Mouse (Mus musculus): Measurements from ENCODE around the gene Psen2. TPM values are rescaled to one million over a fixed set of nuclear protein-coding genes. Genes with fewer than 3 reads are reported as not detected.

The Psen2 gene
- polyA plus RNA-seq, 1 experiment from 2014 or later: 19.2 TPM

DNA sequence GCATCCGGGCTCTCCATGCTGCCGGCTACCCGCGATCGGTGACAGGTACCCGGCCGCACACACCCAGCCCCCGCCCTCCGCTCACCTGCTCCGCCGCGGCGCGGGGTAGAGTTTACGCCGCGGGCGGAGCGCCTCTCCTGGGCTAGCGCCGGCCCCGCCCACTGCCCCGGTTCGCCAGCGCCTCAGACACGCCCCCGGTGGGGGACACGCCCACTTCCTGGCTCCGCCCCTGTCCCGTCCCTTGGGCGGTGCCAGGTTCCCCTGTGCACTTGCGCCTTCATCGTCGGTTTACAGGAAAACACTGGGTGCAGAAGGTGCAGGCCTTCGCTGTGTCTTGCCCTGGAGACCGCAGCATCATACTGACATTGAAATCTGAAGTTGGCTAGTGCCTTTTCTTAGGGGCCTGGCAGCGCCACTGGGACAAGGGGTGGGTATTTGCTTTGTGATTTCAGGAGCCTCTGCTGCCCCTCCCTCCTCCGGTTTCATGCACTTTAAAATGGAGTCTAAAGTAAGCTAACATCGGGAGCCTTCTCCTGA is 7.0 kb downstream of the Psen2 start:
- H3K9me3 ChIP-seq: no peaks in the 10 kb centered on the region
- H3K36me3 ChIP-seq: no peaks in the 10 kb centered on the region
- peak overlapping the region; percentile 76 for H3K4me3 ChIP-seq (replicated peaks)
- under 1% methylated on average over 38 of the region's 39 CpGs for WGBS
- no peaks in the 10 kb centered on the region for H3K27me3 ChIP-seq (replicated peaks)
- peak overlapping the region; percentile 85 for H3K27ac ChIP-seq
- peak; percentile 94 for ATAC-seq (ENCODE audit: insufficient read depth, low FRiP score, low read depth)
- H3K4me1 ChIP-seq: 0 out of 2 replicates have a peak, but pooled peaks cover 10% of the 10 kb centered on the region
- peak overlapping the region; percentile 95 for H3K4me2 ChIP-seq
- peak overlapping the region; percentile 70 for H3K9ac ChIP-seq

DNA sequence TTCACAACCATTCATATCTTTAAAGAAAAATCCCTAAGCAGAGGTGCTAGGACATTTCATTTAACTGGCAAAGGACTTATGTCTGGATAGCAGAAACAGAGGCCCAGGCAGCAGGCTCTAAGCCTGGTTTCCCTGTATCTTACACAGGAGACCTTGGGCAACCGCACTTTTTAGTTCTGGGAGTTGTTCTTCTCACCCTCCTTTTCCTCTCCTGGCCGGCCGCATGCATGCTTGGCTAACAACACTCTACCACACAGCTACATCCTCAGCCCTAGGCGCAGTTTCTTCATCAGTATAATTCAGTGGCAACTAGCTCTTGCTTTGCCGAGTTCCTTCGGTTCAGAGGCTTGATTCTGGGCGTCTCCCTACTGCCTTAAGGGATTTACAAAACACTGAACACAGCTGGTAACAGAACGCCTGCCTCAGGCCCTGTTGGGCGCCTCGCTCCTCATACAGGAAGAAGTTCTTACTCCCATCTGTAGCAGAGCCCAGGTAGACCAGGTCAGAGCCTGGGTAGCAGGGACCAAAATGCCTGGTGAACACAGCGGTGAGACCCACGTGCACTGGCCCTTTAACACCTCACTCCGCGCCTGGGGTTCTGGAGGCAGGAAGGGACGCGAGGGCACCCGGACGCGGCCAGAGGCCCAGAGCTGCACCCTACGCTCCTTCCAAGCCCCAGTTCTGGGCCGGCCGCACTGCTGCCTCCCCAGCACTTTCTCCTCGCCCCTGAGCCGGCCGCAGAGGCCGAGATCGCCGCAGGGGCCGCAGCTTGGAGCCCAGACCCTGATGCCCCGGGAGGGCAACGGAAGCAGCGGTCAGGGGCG is 7.7 kb downstream of the Psen2 start:
- peak; percentile 62; the same call in 1 of the 2 replicates for ATAC-seq (ENCODE audit: insufficient read depth, low FRiP score, low read depth)
- peak overlapping the region; percentile 95 for H3K4me2 ChIP-seq

DNA sequence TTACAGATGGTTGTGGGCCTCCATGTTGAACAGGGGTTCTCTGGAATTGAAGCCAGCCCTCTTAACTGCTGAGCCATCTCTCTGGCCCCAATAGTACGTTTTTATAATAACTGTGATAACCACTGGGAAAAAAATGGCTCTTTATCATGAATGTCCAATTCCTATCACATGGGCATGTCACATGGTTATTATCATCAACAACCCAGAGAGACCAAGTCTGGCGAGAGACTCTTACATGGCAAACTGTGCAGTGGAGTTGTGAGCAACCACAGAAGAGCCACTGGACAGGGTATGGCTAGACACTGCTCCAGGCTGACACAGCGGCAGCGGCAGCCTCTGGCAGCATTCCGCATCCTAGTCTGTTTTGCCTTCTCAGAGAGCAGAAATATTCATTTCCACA is 8.9 kb downstream of the Psen2 start:
- Histone ChIP-seq H3K36me3 (no peaks in the 10 kb centered on the region), H3K4me2 (no peak overlapping the region), H3K27ac (no peak overlapping the region), H3K9me3 (no peaks in the 10 kb centered on the region), H3K4me3 (replicated peaks) (no peak overlapping the region), H3K9ac (no peak overlapping the region), H3K4me1 (0 out of 2 replicates have a peak, but pooled peaks cover 10% of the 10 kb centered on the region), H3K27me3 (replicated peaks) (no peaks in the 10 kb centered on the region)
- no peak for ATAC-seq (ENCODE audit: insufficient read depth, low FRiP score, low read depth)
- 85% methylated on average over 5 of the region's 5 CpGs for WGBS

More for the DNA sequence above, 7.7 kb downstream of the Psen2 start:
- WGBS: 2% methylated on average over 33 of the region's 33 CpGs
- Histone ChIP-seq H3K36me3 (no peaks in the 10 kb centered on the region), H3K27ac (peak overlapping the region; percentile 85), H3K27me3 (replicated peaks) (no peaks in the 10 kb centered on the region), H3K9me3 (no peaks in the 10 kb centered on the region), H3K4me3 (replicated peaks) (peak overlapping the region; percentile 76), H3K9ac (peak overlapping the region; percentile 70), H3K4me1 (0 out of 2 replicates have a peak, but pooled peaks cover 10% of the 10 kb centered on the region)

DNA sequence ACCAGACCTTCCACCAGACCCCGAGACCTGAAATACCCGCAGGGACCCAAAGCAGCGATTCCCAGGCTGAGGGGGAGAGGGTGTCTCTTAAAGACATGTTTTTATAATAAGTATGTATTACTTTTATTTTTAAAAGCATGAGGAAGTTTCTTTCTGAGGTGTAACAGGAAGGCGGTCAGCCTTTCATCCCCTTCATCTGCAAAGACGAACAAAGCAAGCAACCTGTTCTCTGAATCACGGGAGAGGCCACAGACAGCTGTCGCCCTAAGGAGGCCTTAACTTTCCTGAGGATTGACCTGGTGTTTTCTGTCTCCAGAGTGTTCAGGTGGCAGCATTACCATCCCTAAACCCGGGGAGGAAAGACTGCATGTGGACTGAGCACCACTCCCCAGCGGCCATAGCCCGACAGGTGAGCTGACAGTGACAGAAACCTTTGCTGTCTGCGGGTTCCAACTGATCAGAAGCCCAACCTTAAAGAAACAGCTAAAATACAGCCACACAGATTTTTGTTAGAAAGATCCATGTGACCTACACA is 10.5 kb downstream of the Psen2 start:
- no peaks in the 10 kb centered on the region for H3K36me3 ChIP-seq
- H3K4me3 ChIP-seq (replicated peaks): no peak overlapping the region
- no peak for ATAC-seq (ENCODE audit: insufficient read depth, low FRiP score, low read depth)
- no peak overlapping the region for H3K9ac ChIP-seq
- H3K4me2 ChIP-seq: no peak overlapping the region
- H3K27me3 ChIP-seq (replicated peaks): no peaks in the 10 kb centered on the region
- 84% methylated on average over 11 of the region's 11 CpGs for WGBS
- H3K27ac ChIP-seq: no peak overlapping the region
- H3K9me3 ChIP-seq: no peaks in the 10 kb centered on the region
- 0 out of 2 replicates have a peak, but pooled peaks cover 10% of the 10 kb centered on the region for H3K4me1 ChIP-seq

DNA sequence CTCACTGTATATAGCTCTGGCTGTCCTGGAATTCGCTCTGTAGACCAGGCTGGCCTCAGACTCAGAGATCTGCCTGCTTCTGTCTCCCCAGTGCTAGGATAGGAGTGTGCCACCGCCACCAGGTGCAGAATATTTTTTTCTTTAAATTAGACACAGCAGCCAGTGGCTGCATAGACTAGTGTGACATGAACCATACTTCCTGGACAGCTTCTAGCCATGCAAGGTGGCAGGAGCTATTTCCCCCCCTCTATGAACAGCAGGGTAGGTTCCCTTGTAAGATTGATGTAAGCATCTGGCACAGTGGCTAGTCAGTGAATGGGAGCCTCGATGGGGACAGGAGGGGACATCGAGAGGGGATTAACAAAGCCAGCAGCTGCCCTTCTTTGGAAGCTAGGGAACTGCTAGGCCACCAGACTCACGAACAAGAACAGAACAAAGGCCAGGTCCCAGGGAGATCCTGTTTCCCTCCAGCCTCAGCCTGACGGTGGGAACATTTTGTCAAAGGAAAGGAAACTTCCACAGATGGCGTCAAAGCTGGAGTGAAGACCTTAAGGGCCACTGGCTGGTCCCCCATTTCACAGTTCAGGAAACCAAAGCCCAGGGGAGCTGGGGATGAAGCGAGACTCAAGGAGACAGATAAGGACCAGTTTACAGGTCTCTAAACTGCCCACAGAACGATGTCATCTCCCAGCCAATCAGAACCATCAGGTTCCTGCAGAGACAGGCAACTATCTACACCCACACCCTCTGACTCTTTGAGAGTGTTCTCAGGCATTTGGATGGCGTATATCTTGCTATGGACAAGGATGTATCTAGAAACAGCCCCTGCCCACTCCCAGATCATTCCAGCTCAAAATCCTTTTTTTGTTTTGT is 11.8 kb downstream of the Psen2 start:
- Histone ChIP-seq H3K27ac (no peak overlapping the region), H3K36me3 (no peaks in the 10 kb centered on the region), H3K4me3 (replicated peaks) (no peak overlapping the region), H3K9me3 (no peaks in the 10 kb centered on the region), H3K9ac (no peak overlapping the region), H3K4me1 (0 out of 2 replicates have a peak, but pooled peaks cover 10% of the 10 kb centered on the region), H3K4me2 (no peak overlapping the region), H3K27me3 (replicated peaks) (no peaks in the 10 kb centered on the region)
- WGBS: 60% methylated on average over 10 of the region's 10 CpGs
- ATAC-seq (ENCODE audit: insufficient read depth, low FRiP score, low read depth): no peak

DNA sequence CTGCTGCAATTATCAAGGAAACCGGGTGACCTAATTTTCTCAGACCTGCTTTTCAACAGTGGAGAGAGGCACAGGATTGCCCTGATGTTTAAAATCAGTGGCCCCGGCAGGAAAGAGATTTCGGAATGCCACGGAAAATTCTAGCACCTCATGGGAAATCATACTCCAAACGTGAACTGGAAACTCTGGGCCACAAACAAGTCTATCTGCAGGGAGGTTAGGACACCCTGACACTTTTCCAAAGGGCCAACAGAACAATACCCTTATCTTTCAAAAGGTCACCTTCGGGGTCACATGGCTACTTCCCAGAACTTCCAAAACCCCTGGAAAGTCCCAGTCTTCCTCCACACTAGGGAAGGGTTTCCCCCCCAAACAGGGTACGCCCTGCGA is 12.8 kb downstream of the Psen2 start:
- H3K36me3 ChIP-seq: no peaks in the 10 kb centered on the region
- H3K27me3 ChIP-seq (replicated peaks): no peaks in the 10 kb centered on the region
- no peak overlapping the region for H3K9ac ChIP-seq
- no peaks in the 10 kb centered on the region for H3K9me3 ChIP-seq
- ATAC-seq (ENCODE audit: insufficient read depth, low FRiP score, low read depth): no peak
- no peak overlapping the region for H3K4me2 ChIP-seq
- WGBS: 57% methylated on average over 8 of the region's 8 CpGs
- no peak overlapping the region for H3K4me3 ChIP-seq (replicated peaks)
- no peak overlapping the region for H3K27ac ChIP-seq
- 0 out of 2 replicates have a peak, but pooled peaks cover 6% of the 10 kb centered on the region for H3K4me1 ChIP-seq

DNA sequence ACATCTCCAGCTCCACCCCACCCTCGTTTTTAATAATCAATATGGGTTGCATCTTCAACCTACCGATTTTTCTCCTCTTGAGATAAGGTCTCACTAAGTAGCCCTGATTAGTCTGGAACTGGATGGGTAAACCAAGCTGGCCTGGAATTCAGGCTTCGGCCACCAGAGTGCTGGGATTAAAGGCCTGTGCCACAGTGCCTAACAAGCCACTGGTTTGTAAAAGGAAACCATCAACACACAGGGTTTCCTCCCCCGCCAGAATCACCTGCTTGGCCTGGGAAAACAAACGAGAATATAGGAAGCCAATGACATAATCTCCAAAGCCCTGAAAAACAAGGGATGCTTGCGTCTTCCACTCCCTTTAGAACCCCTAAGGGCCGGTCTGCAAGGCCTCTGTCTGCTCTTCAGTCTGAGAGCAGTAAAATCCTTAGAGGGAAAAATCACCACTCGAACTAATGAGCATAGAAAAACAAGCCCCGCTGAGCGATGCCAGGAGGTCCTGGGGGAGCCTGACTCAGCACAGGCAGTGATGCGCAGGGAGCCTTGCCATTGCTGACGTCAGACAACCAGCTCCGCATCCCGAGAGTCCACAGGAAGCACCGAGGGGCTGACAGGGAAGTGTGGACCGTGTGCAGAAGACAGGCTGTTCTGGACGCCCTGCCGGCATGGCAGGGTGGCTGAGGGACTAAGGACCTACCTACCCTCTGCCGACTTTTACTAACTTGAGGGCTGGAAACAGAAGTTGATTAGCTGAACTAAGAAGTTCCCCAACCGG is 13.4 kb downstream of the Psen2 start:
- Histone ChIP-seq H3K36me3 (no peaks in the 10 kb centered on the region), H3K4me2 (peak overlapping the region; percentile 17; the same call in 1 of the 2 replicates), H3K27me3 (replicated peaks) (no peaks in the 10 kb centered on the region), H3K4me3 (replicated peaks) (no peak overlapping the region), H3K4me1 (0 out of 2 replicates have a peak, but pooled peaks cover under 1% of the 10 kb centered on the region), H3K9me3 (no peaks in the 10 kb centered on the region), H3K27ac (no peak overlapping the region), H3K9ac (no peak overlapping the region)
- ATAC-seq (ENCODE audit: insufficient read depth, low FRiP score, low read depth): no peak
- WGBS: 31% methylated on average over 20 of the region's 20 CpGs

DNA sequence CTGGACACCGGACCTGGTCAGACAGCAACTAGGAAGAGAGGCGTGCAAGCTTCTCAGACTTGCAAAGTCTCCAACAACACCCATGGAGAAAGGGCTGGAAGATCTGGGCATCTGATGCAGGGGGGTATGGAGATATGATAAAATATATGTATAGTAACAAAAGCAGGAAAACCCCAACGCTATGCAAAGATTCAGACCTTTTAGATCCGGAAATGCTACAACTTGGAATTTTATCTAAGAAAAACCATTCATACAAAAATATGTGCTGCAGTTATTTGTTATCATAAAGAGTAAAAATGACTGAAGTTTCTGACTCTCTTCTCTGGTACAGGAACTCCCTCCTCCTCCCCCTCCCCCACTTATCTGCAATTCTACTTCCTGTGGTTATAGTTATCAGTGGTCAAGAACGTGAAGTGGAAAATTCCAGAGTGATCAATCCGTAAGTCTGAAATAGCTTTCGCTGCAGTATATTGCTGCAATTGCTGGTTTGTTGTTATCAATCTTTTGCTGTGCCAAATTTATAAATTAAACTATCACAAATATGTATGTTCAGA is 14.6 kb downstream of the Psen2 start:
- Histone ChIP-seq H3K4me1 (no peaks in the 10 kb centered on the region), H3K9me3 (no peaks in the 10 kb centered on the region), H3K4me2 (no peak overlapping the region), H3K4me3 (replicated peaks) (no peak overlapping the region), H3K27ac (no peak overlapping the region), H3K36me3 (no peaks in the 10 kb centered on the region), H3K9ac (no peak overlapping the region), H3K27me3 (replicated peaks) (no peaks in the 10 kb centered on the region)
- no peak for ATAC-seq (ENCODE audit: insufficient read depth, low FRiP score, low read depth)
- WGBS: 72% methylated on average over 7 of the region's 7 CpGs

DNA sequence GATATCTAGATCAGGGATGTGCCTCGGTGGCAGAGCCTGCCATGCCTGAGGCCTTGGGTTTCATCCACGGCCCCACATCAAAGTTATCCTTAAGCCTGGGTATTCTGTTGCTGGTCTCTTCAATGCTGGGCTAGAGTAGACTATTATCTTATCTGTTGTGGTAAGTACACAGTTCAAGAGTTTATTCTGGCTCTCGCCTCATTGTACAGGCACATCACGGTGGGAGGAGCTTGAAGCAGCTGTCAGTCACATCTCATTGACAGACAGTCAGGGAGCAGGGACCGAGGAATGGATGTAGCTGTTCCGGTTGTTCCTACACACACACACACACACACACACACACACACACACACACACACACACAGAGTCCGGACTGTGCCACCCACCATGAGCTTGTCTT is 15.3 kb downstream of the Psen2 start:
- no peak overlapping the region for H3K4me3 ChIP-seq (replicated peaks)
- no peak overlapping the region for H3K27ac ChIP-seq
- no peaks in the 10 kb centered on the region for H3K36me3 ChIP-seq
- no peaks in the 10 kb centered on the region for H3K27me3 ChIP-seq (replicated peaks)
- 73% methylated on average over 7 of the region's 7 CpGs for WGBS
- H3K4me1 ChIP-seq: no peaks in the 10 kb centered on the region
- no peaks in the 10 kb centered on the region for H3K9me3 ChIP-seq
- H3K4me2 ChIP-seq: no peak overlapping the region
- ATAC-seq (ENCODE audit: insufficient read depth, low FRiP score, low read depth): no peak
- no peak overlapping the region for H3K9ac ChIP-seq

DNA sequence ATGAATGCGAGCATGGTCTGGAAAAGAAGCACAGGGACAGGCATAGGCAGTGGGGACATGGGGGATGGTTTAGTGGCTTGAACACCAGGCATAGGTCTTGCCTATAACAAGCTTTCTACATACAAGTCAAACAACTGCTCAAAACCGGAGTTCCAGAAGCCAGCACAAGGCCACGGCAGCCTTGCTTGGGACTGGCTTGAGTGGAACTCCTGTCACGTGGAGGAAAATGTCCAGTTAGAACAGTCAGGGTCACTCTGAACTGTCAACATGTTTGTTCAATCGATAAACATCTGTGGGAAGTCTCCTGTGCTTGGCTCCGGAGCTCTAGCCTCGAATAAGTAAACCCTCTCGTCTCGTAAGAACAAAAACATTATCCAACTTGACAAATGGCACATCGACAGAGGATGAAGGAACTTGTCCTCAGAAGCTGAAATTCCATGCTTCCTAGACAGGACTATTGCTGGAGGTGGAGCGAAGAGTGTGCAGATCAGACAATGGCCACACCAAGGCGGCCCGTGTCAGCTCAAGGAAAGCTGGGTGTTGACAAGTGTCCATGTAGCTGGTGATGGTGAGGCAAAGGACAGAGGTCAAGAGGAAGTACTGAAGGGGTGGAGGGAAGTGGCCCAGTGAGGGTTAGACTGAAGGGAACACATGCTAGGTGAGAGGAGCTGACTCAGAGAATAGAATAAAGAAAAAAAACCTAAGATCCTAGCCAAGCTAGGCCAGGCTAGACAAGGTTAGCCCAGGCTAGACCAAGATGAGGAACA is 17.3 kb downstream of the Psen2 start:
- Histone ChIP-seq H3K27me3 (replicated peaks) (no peaks in the 10 kb centered on the region), H3K9me3 (no peaks in the 10 kb centered on the region), H3K4me1 (no peaks in the 10 kb centered on the region), H3K4me2 (no peak overlapping the region), H3K9ac (no peak overlapping the region), H3K4me3 (replicated peaks) (no peak overlapping the region), H3K27ac (peak overlapping the region; percentile 60; the same call in 1 of the 2 replicates), H3K36me3 (no peaks in the 10 kb centered on the region)
- WGBS: 48% methylated on average over 13 of the region's 13 CpGs
- ATAC-seq (ENCODE audit: insufficient read depth, low FRiP score, low read depth): 0 out of 2 replicates have a peak, but pooled peaks have one; percentile 40
